Mouse (Mus musculus) urinary bladder, postnatal 36 days (tissue): ENCODE data around the gene Bglap.

Source experiments
- DNase-seq, 2 experiments: peaks; one replicate each; pipeline ENCODE4 v3.0.0; 2022; ENCODE audit warnings: low spot score in 2 of 2, mixed read lengths in 1 of 2

The Bglap gene

GRCm38 (mm10) chr3:88352907-88353306 lies 31.4 kb downstream of the Bglap start:
- DNase-seq: no peak

- no peak for DNase-seq
Observed at GRCm38 (mm10) chr3:88350732-88351131, 33.5 kb downstream of the Bglap start.

GRCm38 (mm10) chr3:88339006-88339405 lies 45.3 kb downstream of the Bglap start:
- no peak for DNase-seq

- no peak for DNase-seq
Observed at GRCm38 (mm10) chr3:88338316-88338715, 45.9 kb downstream of the Bglap start.

GRCm38 (mm10) chr3:88337367-88338020 lies 46.8 kb downstream of the Bglap start:
- no peak for DNase-seq

GRCm38 (mm10) chr3:88336058-88337013 lies 47.9 kb downstream of the Bglap start, which contains the start of the genes Tmem79 and Smg5:
TSS of gene Tmem79 (minus strand) at chr3:88336148.
TSS of gene Smg5 (plus strand) at chr3:88336260.
- peak; percentile 95 to 96 for DNase-seq

- peak in 1 of 2 experiments; percentile 25 for DNase-seq
Observed at GRCm38 (mm10) chr3:88335436-88336053, 48.7 kb downstream of the Bglap start.

GRCm38 (mm10) chr3:88334902-88335435 lies 49.3 kb downstream of the Bglap start:
- DNase-seq: no peak

- peak; percentile 59 to 71 for DNase-seq
Observed at GRCm38 (mm10) chr3:88334029-88334658, 50.1 kb downstream of the Bglap start.
